Comparison of ENCODE assay signal across 9 mouse cellular contexts in genomic region chr9:111213501-111213900, GRCm38 (mm10). TPM values are rescaled to one million over a fixed set of nuclear protein-coding genes. Genes with fewer than 3 reads are reported as not detected.
DNase-seq lines count a peak whose midpoint lies in the region; ATAC-seq and TF ChIP-seq lines count a peak whose summit lies in the region.
"Had no signal": no experiment of that assay in that cellular context is flagged by ENCODE, and none has a peak within 500 bp of the region (broad histone marks: within the 10 kb centered on the region; RNA-seq: fewer than 3 reads in every experiment).

No protein-coding gene starts in this region.

- no peak for TF ChIP-seq POLR2A in lung, adult 2 months (IDR thresholded peaks at IDR 0.05; ENCODE audit: borderline replicate concordance, extremely low read depth, low read depth, low read length)
- TF ChIP-seq POLR2A in small intestine, adult 2 months (IDR thresholded peaks at IDR 0.05; ENCODE audit: low read depth, low read length), result no peak

- no peaks in the 10 kb centered on the region for H3K9me3 ChIP-seq in lung, embryonic 14.5 days (ENCODE audit: low read depth, low read length)
- H3K9me3 ChIP-seq in embryonic facial prominence, embryonic 10.5 days, result no peaks in the 10 kb centered on the region
- H3K9me3 ChIP-seq in hindbrain, embryonic 16.5 days (ENCODE audit: control insufficient read depth, low read length), result no peaks in the 10 kb centered on the region

- H3K9ac ChIP-seq in lung, embryonic 14.5 days, result peak overlapping the region; percentile 6; the same call in 1 of the 2 replicates
- no peak overlapping the region for H3K9ac ChIP-seq in hindbrain, embryonic 16.5 days (ENCODE audit: low read depth, low read length)

- H3K4me2 ChIP-seq in lung, embryonic 14.5 days, result no peak overlapping the region
- H3K4me2 ChIP-seq in hindbrain, embryonic 16.5 days (ENCODE audit: low read length), result no peak overlapping the region

- 43% methylated on average over 6 of the region's 6 CpGs for WGBS in lung, embryonic 14.5 days
- WGBS in lung, adult 2 months, result 46% methylated on average over 6 of the region's 6 CpGs
- 55% methylated on average over 6 of the region's 6 CpGs for WGBS in embryonic facial prominence, embryonic 10.5 days
- 69% methylated on average over 6 of the region's 6 CpGs for WGBS in small intestine, adult 2 months
- 74% methylated on average over 6 of the region's 6 CpGs for WGBS in hindbrain, embryonic 16.5 days

- H3K4me3 ChIP-seq in lung, embryonic 14.5 days (ENCODE audit: low read depth, low read length), result no peak overlapping the region
- no peak overlapping the region for H3K4me3 ChIP-seq in lung, adult 2 months (replicated peaks; ENCODE audit: extremely low read depth, low read depth, low read length)
- no peak overlapping the region for H3K4me3 ChIP-seq in embryonic facial prominence, embryonic 10.5 days
- H3K4me3 ChIP-seq in small intestine, adult 2 months (ENCODE audit: low read depth, low read length), result no peak overlapping the region
- H3K4me3 ChIP-seq in hindbrain, embryonic 16.5 days (ENCODE audit: low read length), result no peak overlapping the region

- DNase-seq in lung, embryonic 14.5 days, result peak; percentile 58
- no peak for DNase-seq in lung, adult 2 months
- DNase-seq in embryonic facial prominence, embryonic 10.5 days (ENCODE audit: low spot score), result peak; percentile 42
- peak; percentile 50 to 60 for DNase-seq in kidney, postnatal 4 days
- no peak for DNase-seq in right cerebral cortex, postnatal 4 days
- DNase-seq in ovary, adult 18-20 months (ENCODE audit: low spot score), result no peak
- DNase-seq: right cerebral cortex, postnatal 14 days had no signal

- TF ChIP-seq CTCF in lung, embryonic 14.5 days (IDR thresholded peaks at IDR 0.05; ENCODE audit: low read depth), result no peak
- no peak for TF ChIP-seq CTCF in lung, adult 2 months (IDR thresholded peaks at IDR 0.05; ENCODE audit: insufficient read depth, low read length)
- no peak for TF ChIP-seq CTCF in small intestine, adult 2 months (IDR thresholded peaks at IDR 0.05; ENCODE audit: extremely low read depth, insufficient read length, insufficient replicate concordance, low read depth, low read length)

- peak; percentile 66; the same call in 1 of the 2 replicates for ATAC-seq in lung, embryonic 14.5 days (ENCODE audit: insufficient read depth)
- no peak for ATAC-seq in hindbrain, embryonic 16.5 days

- 0 out of 2 replicates have a peak, but pooled peaks cover 3% of the 10 kb centered on the region for H3K4me1 ChIP-seq in lung, embryonic 14.5 days (ENCODE audit: insufficient read depth)
- peaks cover 2% of the 10 kb centered on the region; the same call in 1 of the 2 replicates for H3K4me1 ChIP-seq in lung, adult 2 months (ENCODE audit: control insufficient read depth, insufficient read depth, low read length)
- peaks cover 8% of the 10 kb centered on the region; the same call in 1 of the 2 replicates for H3K4me1 ChIP-seq in embryonic facial prominence, embryonic 10.5 days
- H3K4me1 ChIP-seq in small intestine, adult 2 months (ENCODE audit: control insufficient read depth, insufficient read depth, insufficient read length, low read length), result peaks cover 8% of the 10 kb centered on the region; the same call in 1 of the 2 replicates
- H3K4me1 ChIP-seq in hindbrain, embryonic 16.5 days (ENCODE audit: control insufficient read depth, insufficient read depth, low read depth, low read length), result no peaks in the 10 kb centered on the region

- H3K27ac ChIP-seq in lung, embryonic 14.5 days (ENCODE audit: low read depth), result no peak overlapping the region
- H3K27ac ChIP-seq in embryonic facial prominence, embryonic 10.5 days (replicated peaks), result no peak overlapping the region
- H3K27ac ChIP-seq in small intestine, adult 2 months (ENCODE audit: insufficient read depth, low read depth, low read length), result peak overlapping the region; percentile 17; the same call in 1 of the 2 replicates
- no peak overlapping the region for H3K27ac ChIP-seq in hindbrain, embryonic 16.5 days (ENCODE audit: low read depth, low read length)

- no peaks in the 10 kb centered on the region for H3K27me3 ChIP-seq in lung, embryonic 14.5 days (ENCODE audit: insufficient read depth, low read length)
- H3K27me3 ChIP-seq in embryonic facial prominence, embryonic 10.5 days (replicated peaks; ENCODE audit: low read depth, poor library complexity, severe bottlenecking), result no peaks in the 10 kb centered on the region
- H3K27me3 ChIP-seq in small intestine, adult 2 months (ENCODE audit: control insufficient read depth, insufficient read depth, low read length), result no peaks in the 10 kb centered on the region
- H3K27me3 ChIP-seq in hindbrain, embryonic 16.5 days (replicated peaks; ENCODE audit: control insufficient read depth, insufficient read depth, low read length), result no peaks in the 10 kb centered on the region

- H3K36me3 ChIP-seq in lung, embryonic 14.5 days (ENCODE audit: insufficient read depth), result peaks cover 30% of the 10 kb centered on the region; the same call in 1 of the 2 replicates
- H3K36me3 ChIP-seq in embryonic facial prominence, embryonic 10.5 days (replicated peaks), result peaks cover 42% of the 10 kb centered on the region
- H3K36me3 ChIP-seq in small intestine, adult 2 months (ENCODE audit: control insufficient read depth, insufficient read depth, low read length), result peaks cover 32% of the 10 kb centered on the region
- H3K36me3 ChIP-seq in hindbrain, embryonic 16.5 days (ENCODE audit: control insufficient read depth, insufficient read depth, low read length), result peaks cover 8% of the 10 kb centered on the region

RNA-seq across cellular contexts. Expression of gene Mlh1, which starts 58.1 kb away (rescaled TPM):
- polyA plus RNA-seq in lung, embryonic 14.5 days (2014; fragmentation: Nextera tagmentation; extraction: Ambion mirVana), result 36.1 and 39.2 TPM in 2 replicates
- polyA plus RNA-seq in lung, adult 2 months (2012; rRNA removed), result 9.0 and 10.8 TPM in 2 replicates
- polyA plus RNA-seq in embryonic facial prominence, embryonic 10.5 days (2016; fragmentation: Nextera tagmentation; extraction: Ambion mirVana), result 52.7 and 56.8 TPM in 2 replicates
- polyA plus RNA-seq in small intestine, adult 2 months (2012; rRNA removed), result 2.5 and 5.1 TPM in 2 replicates
- polyA plus RNA-seq in hindbrain, embryonic 16.5 days (2015; fragmentation: Nextera tagmentation; extraction: Ambion mirVana), result 25.5 and 29.2 TPM in 2 replicates

RNA-seq across cellular contexts. Expression of gene Epm2aip1, which starts 58.2 kb away (rescaled TPM):
- 36.0 and 37.3 TPM in 2 replicates for polyA plus RNA-seq in lung, embryonic 14.5 days (2014; fragmentation: Nextera tagmentation; extraction: Ambion mirVana)
- polyA plus RNA-seq in lung, adult 2 months (2012; rRNA removed), result 7.3 and 10.1 TPM in 2 replicates
- 29.7 and 30.4 TPM in 2 replicates for polyA plus RNA-seq in embryonic facial prominence, embryonic 10.5 days (2016; fragmentation: Nextera tagmentation; extraction: Ambion mirVana)
- 1.8 and 2.1 TPM in 2 replicates for polyA plus RNA-seq in small intestine, adult 2 months (2012; rRNA removed)
- 46.2 and 60.4 TPM in 2 replicates for polyA plus RNA-seq in hindbrain, embryonic 16.5 days (2015; fragmentation: Nextera tagmentation; extraction: Ambion mirVana)

Comparison
In these comparisons a context has a peak if more than half of its experiments do, and no peak if none do; other contexts are left out.
1. DNase-seq: peak in lung, embryonic 14.5 days (single experiment), embryonic facial prominence, embryonic 10.5 days (single experiment) and kidney, postnatal 4 days (2 of 2); none in lung, adult 2 months (single experiment), right cerebral cortex, postnatal 4 days (single experiment) and ovary, adult 18-20 months (single experiment).